Mouse (Mus musculus) MEL (cell line): ENCODE measurements around the gene 4930544D05Rik.

ENCODE experiments used
- CHD2 ChIP-seq: IDR thresholded peaks from 2 replicates; pipeline ENCODE4 v1.6.1; 2011; ENCODE audit warnings: low read length, improper control_type of control experiment
- CTCF ChIP-seq, 3 experiments: IDR thresholded peaks in 2 of 3; conservative IDR thresholded peaks in 1 of 3; 2 replicates each; pipeline ENCODE4 v1.5.1; 2011 to 2012; ENCODE audit warnings: low read length in 3 of 3, low read depth in 2 of 3, mild to moderate bottlenecking in 2 of 3, improper control_type of control experiment in 1 of 3, inconsistent platforms in 1 of 3, mixed read lengths in 1 of 3, moderate library complexity in 1 of 3; ENCODE audit not compliant: control insufficient read depth in 1 of 3, insufficient read depth in 1 of 3, poor library complexity in 1 of 3, severe bottlenecking in 1 of 3
- E2F4 ChIP-seq: IDR thresholded peaks from 2 replicates; pipeline ENCODE4 v1.6.1; 2011; ENCODE audit warnings: low read depth, low read length, improper control_type of control experiment, borderline replicate concordance
- EP300 ChIP-seq, 2 experiments: IDR thresholded peaks; 2 replicates each; pipeline ENCODE4 v1.6.1; 2011; ENCODE audit warnings: improper control_type of control experiment in 2 of 2, low read length in 2 of 2, low read depth in 1 of 2, mild to moderate bottlenecking in 1 of 2

DNA sequence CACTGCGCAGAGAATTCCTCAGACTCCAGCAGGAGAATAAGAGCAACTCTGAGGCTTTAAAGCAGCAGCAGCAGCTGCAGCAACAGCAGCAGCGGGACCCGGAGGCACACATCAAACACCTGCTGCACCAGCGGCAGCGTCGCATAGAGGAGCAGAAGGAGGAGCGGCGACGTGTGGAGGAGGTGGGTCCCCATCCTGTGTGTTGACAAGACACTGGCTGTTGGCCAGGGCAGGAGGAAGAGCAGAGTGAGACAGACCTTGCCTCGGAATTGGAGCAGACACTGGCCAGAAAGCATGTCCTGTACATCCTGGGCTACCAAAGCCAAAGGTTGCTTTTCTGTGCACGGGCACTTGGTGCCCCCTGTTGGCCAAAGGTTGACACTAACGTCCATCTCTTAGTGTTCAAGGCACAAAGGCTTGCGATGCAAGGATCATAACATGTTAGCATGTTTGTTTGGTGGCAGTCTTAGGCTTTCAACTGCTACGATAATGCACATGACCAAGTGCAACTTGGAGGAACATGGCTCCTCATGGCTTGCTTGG is 10.6 kb upstream of the 4930544D05Rik start:
- TF ChIP-seq EP300 (IDR thresholded peaks at IDR 0.05; ENCODE audit: low read depth in 1 of 2, low read length in 2 of 2): no peak
- no peak for TF ChIP-seq E2F4
- TF ChIP-seq CTCF (IDR thresholded peaks at IDR 0.05 in 2 of 3, conservative IDR thresholded peaks at IDR 0.05 in 1 of 3; ENCODE audit: control insufficient read depth in 1 of 3, insufficient read depth in 1 of 3, low read depth in 2 of 3, low read length in 3 of 3, poor library complexity in 1 of 3, severe bottlenecking in 1 of 3): peak; percentile 90 to 93 (median 93)
- TF ChIP-seq CHD2: no peak
